8 mouse cellular contexts compared by ENCODE assay signal in the genomic region with DNA sequence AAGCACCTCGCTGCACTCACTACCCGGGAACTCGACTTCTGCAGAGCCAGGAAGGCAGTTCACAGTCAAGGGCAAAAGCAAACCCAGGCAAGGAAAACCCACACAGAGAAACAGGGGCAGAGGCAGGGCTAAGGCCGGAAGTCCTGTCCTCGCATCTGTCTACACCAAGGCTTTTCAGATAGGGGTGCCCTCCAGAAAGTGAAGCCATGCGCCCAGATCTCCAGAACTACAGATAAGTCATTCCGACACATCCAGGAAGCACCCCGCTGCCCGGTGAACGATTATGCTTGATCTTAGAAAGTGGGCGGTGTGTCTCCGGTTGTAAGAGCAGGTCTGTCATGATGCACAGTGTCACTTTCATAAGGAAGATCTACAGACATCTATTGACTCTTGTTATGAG.
DNase-seq lines count a peak whose midpoint lies in the region; ATAC-seq lines count a peak whose summit lies in the region.

No protein-coding gene starts in this region.

- H3K27ac ChIP-seq in heart, embryonic 15.5 days = peak overlapping the region; percentile 39
- H3K27ac ChIP-seq in hindbrain, embryonic 14.5 days = no peak overlapping the region

- no peaks in the 10 kb centered on the region for H3K27me3 ChIP-seq in heart, embryonic 15.5 days
- no peaks in the 10 kb centered on the region for H3K27me3 ChIP-seq in hindbrain, embryonic 14.5 days (ENCODE audit: control insufficient read depth, insufficient read depth, low read length)

- intact Hi-C loops in heart, postnatal 25 days (cut with DNase I) = no loop called here

- peaks cover 27% of the 10 kb centered on the region for H3K4me1 ChIP-seq in heart, embryonic 15.5 days (replicated peaks)
- H3K4me1 ChIP-seq in hindbrain, embryonic 14.5 days (replicated peaks; ENCODE audit: control insufficient read depth, insufficient read depth, low read length) = peaks cover 16% of the 10 kb centered on the region; the same call in 1 of the 2 replicates

- no peak overlapping the region for H3K9ac ChIP-seq in heart, embryonic 15.5 days
- H3K9ac ChIP-seq in hindbrain, embryonic 14.5 days = peak overlapping the region; percentile 75; the same call in 1 of the 2 replicates

- no peak for DNase-seq in heart, postnatal 25 days (ENCODE audit: low spot score)
- DNase-seq in right cerebral cortex, postnatal 4 days = peak; percentile 13
- DNase-seq in right cerebral cortex, adult 18-20 months = no peak
- DNase-seq in hindbrain, embryonic 14.5 days (ENCODE audit: low spot score) = no peak
- peak; percentile 19 for DNase-seq in thymus, postnatal 14 days
- no peak for DNase-seq in kidney, postnatal 36 days
- no peak for DNase-seq in spleen, postnatal 4 days (ENCODE audit: low spot score in 2 of 2)

- ATAC-seq in heart, embryonic 15.5 days (replicated peaks; ENCODE audit: insufficient number of reproducible peaks, insufficient read depth, low FRiP score, low read depth) = no peak
- no peak for ATAC-seq in hindbrain, embryonic 14.5 days (ENCODE audit: low FRiP score)

- no peaks in the 10 kb centered on the region for H3K36me3 ChIP-seq in heart, embryonic 15.5 days
- H3K36me3 ChIP-seq in hindbrain, embryonic 14.5 days (replicated peaks; ENCODE audit: control insufficient read depth, insufficient read depth) = no peaks in the 10 kb centered on the region

- H3K9me3 ChIP-seq in heart, embryonic 15.5 days (replicated peaks) = no peaks in the 10 kb centered on the region
- H3K9me3 ChIP-seq in hindbrain, embryonic 14.5 days (ENCODE audit: control insufficient read depth, low read length) = no peaks in the 10 kb centered on the region

- peak overlapping the region; percentile 74 for H3K4me2 ChIP-seq in heart, embryonic 15.5 days
- H3K4me2 ChIP-seq in hindbrain, embryonic 14.5 days (replicated peaks) = peak overlapping the region; percentile 68

- WGBS in heart, embryonic 15.5 days = 35% methylated on average over 12 of the region's 12 CpGs
- 81% methylated on average over 12 of the region's 12 CpGs for WGBS in hindbrain, embryonic 14.5 days

- H3K4me3 ChIP-seq in heart, embryonic 15.5 days = peak overlapping the region; percentile 48
- peak overlapping the region; percentile 42 for H3K4me3 ChIP-seq in hindbrain, embryonic 14.5 days (replicated peaks; ENCODE audit: low read length)

Comparison
In these comparisons a context has a peak if more than half of its experiments do, and no peak if none do; other contexts are left out.
1. DNase-seq: peak in right cerebral cortex, postnatal 4 days (single experiment) and thymus, postnatal 14 days (single experiment); none in heart, postnatal 25 days (single experiment), right cerebral cortex, adult 18-20 months (single experiment), hindbrain, embryonic 14.5 days (single experiment), kidney, postnatal 36 days (0 of 2) and spleen, postnatal 4 days (0 of 2).